Mouse (Mus musculus): ENCODE data around the gene Rasl11a. TPM values are rescaled to one million over a fixed set of nuclear protein-coding genes. Genes with fewer than 3 reads are reported as not detected.
"Not testable (repeated sequence)": the region's sequence is repeated elsewhere in the genome, so short reads cannot be mapped to it uniquely, and the experiment has no call there.

The Rasl11a gene
- polyA plus RNA-seq, 1 experiment from 2014 or later: 23.0 TPM

GRCm38 (mm10) chr5:146867946-146868314 lies 23.1 kb downstream of the Rasl11a start:
- Histone ChIP-seq H3K9me3 (ENCODE audit: control insufficient read depth, low read length) (no peaks in the 10 kb centered on the region), H3K4me1 (ENCODE audit: control insufficient read depth, insufficient read depth, low read length) (no peaks in the 10 kb centered on the region), H3K4me2 (ENCODE audit: low read depth) (no peak overlapping the region; the same call in 1 of the 2 replicates), H3K27ac (ENCODE audit: low read depth, low read length) (no peak overlapping the region), H3K9ac (ENCODE audit: low read length) (no peak overlapping the region), H3K4me3 (ENCODE audit: low read depth, low read length) (no peak overlapping the region), H3K27me3 (ENCODE audit: control insufficient read depth, insufficient read depth, low read length) (no peaks in the 10 kb centered on the region), H3K36me3 (ENCODE audit: control insufficient read depth, insufficient read depth, low read length) (no peaks in the 10 kb centered on the region)
- no peak for DNase-seq (ENCODE audit: low spot score)
- no peak for ATAC-seq (ENCODE audit: insufficient read depth, low FRiP score, low TSS enrichment)
- WGBS: 19% methylated on average over 4 of the region's 4 CpGs

DNA sequence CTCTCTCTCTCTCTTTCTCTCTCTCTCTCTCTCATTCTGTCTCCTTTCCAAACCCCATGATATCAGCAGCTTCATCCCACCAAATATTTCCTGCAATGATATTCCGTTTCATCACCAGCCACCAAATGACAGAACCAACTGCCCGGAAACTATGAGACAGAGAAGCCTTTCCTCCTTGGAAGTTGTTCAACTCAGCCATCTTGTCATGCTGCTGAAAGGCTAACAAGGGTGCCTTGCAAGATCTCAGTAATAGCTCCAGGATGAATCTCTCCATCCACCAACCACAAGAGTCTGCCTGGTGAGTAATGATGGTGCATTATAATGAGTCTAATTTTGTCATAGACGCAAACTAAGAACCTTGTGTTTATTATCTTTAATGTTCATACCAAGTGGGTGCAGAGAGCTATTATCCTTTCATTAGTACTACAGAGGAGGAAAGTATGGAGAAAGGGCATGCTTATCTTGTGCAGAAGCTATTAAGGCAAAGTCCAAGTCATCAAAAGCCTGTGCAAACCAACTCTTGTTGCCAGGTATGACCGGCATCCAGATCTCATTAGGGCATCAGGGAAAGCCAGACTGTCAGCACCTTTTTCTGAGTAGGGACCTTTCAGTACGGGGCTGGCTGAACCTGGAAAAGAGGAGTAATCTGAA lies 28.2 kb downstream of the Rasl11a start:
- H3K9ac ChIP-seq (ENCODE audit: low read length): no peak overlapping the region
- DNase-seq (ENCODE audit: low spot score) (no peak), ATAC-seq (ENCODE audit: insufficient read depth, low FRiP score, low TSS enrichment) (no peak)
- H3K4me2 ChIP-seq (ENCODE audit: low read depth): no peak overlapping the region
- no peak overlapping the region for H3K27ac ChIP-seq (ENCODE audit: low read depth, low read length)
- H3K9me3 ChIP-seq (ENCODE audit: control insufficient read depth, low read length): no peaks in the 10 kb centered on the region
- H3K36me3 ChIP-seq (ENCODE audit: control insufficient read depth, insufficient read depth, low read length): no peaks in the 10 kb centered on the region
- 91% methylated on average over 5 of the region's 5 CpGs for WGBS
- no peaks in the 10 kb centered on the region for H3K4me1 ChIP-seq (ENCODE audit: control insufficient read depth, insufficient read depth, low read length)
- H3K4me3 ChIP-seq (ENCODE audit: low read depth, low read length): no peak overlapping the region
- no peaks in the 10 kb centered on the region for H3K27me3 ChIP-seq (ENCODE audit: control insufficient read depth, insufficient read depth, low read length)

DNA sequence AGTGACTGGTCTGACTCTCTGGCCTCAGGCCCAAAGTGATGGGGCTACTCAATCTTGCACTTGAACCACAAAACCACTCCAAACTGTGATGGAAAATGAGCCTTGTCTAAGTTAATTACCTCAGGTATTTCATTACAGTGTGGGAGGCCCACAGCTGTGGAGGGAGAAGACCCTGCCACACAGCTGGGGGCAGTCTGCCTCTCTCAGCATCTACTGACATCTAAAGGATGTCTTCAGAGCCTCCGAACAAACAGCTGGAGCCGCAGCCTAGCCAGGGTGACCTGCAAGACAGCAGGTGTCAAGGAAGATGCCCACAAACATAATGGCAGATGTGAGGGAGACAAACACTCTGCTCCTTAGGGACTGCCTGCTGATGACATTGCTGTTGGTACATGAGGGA lies 31.2 kb downstream of the Rasl11a start:
- no peaks in the 10 kb centered on the region for H3K36me3 ChIP-seq (ENCODE audit: control insufficient read depth, insufficient read depth, low read length)
- 74% methylated on average over 2 of the region's 2 CpGs for WGBS

DNA sequence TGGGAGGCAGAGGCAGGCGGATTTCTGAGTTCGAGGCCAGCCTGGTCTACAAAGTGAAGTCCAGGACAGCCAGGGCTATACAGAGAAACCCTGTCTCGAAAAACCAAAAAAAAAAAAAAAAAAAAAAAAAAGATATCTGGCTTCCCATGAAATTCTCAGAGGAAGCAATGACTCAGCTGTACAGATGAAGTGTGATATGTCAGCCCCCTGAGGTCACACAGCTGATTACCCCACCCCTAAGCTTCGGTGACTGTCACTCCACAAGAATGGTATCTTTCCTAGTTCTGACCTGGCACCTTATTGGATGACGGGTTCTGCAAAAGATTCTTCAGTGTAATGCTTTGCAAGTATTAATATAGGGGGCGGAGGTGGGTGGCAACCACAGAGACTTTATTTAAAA lies 33.0 kb downstream of the Rasl11a start:
- not testable (repeated sequence) for H3K4me2 ChIP-seq (ENCODE audit: low read depth); H3K4me1 ChIP-seq (ENCODE audit: control insufficient read depth, insufficient read depth, low read length); DNase-seq (ENCODE audit: low spot score); H3K27ac ChIP-seq (ENCODE audit: low read depth, low read length); H3K9me3 ChIP-seq (ENCODE audit: control insufficient read depth, low read length); H3K4me3 ChIP-seq (ENCODE audit: low read depth, low read length); ATAC-seq (ENCODE audit: insufficient read depth, low FRiP score, low TSS enrichment); H3K27me3 ChIP-seq (ENCODE audit: control insufficient read depth, insufficient read depth, low read length); H3K9ac ChIP-seq (ENCODE audit: low read length); H3K36me3 ChIP-seq (ENCODE audit: control insufficient read depth, insufficient read depth, low read length)
- 81% methylated on average over 5 of the region's 6 CpGs for WGBS

More for the DNA sequence above, 31.2 kb downstream of the Rasl11a start:
- H3K4me2 ChIP-seq (ENCODE audit: low read depth): no peak overlapping the region
- no peak for DNase-seq (ENCODE audit: low spot score)
- no peak overlapping the region for H3K27ac ChIP-seq (ENCODE audit: low read depth, low read length)
- no peaks in the 10 kb centered on the region for H3K9me3 ChIP-seq (ENCODE audit: control insufficient read depth, low read length)
- no peak for ATAC-seq (ENCODE audit: insufficient read depth, low FRiP score, low TSS enrichment)
- H3K4me3 ChIP-seq (ENCODE audit: low read depth, low read length): no peak overlapping the region
- no peaks in the 10 kb centered on the region for H3K27me3 ChIP-seq (ENCODE audit: control insufficient read depth, insufficient read depth, low read length)
- H3K9ac ChIP-seq (ENCODE audit: low read length): no peak overlapping the region
- H3K4me1 ChIP-seq (ENCODE audit: control insufficient read depth, insufficient read depth, low read length): no peaks in the 10 kb centered on the region

DNA sequence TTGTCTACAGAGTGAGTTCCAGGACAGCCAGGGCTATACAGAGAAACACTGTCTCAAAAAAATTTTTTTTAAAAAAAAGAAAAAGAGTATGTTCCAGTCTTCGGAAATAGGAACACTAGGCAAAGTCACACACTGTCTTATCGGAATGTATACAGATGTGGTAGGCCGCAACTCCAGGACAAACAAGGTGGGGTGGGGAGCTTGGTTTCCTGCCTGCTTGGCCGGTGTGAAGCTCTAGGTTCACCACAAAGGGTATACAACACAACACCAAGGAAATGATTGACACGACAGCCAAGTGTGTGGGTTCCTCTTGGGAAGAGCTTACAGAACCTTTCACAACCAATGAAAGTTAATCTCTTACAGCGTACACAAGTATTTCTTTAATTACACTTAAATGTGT lies 37.4 kb downstream of the Rasl11a start:
- Histone ChIP-seq H3K27ac (ENCODE audit: low read depth, low read length) (no peak overlapping the region), H3K9ac (ENCODE audit: low read length) (no peak overlapping the region), H3K9me3 (ENCODE audit: control insufficient read depth, low read length) (no peaks in the 10 kb centered on the region), H3K4me2 (ENCODE audit: low read depth) (no peak overlapping the region), H3K4me1 (ENCODE audit: control insufficient read depth, insufficient read depth, low read length) (no peaks in the 10 kb centered on the region), H3K4me3 (ENCODE audit: low read depth, low read length) (no peak overlapping the region), H3K27me3 (ENCODE audit: control insufficient read depth, insufficient read depth, low read length) (no peaks in the 10 kb centered on the region), H3K36me3 (ENCODE audit: control insufficient read depth, insufficient read depth, low read length) (no peaks in the 10 kb centered on the region)
- no peak for DNase-seq (ENCODE audit: low spot score)
- ATAC-seq (ENCODE audit: insufficient read depth, low FRiP score, low TSS enrichment): no peak
- 92% methylated on average over 6 of the region's 6 CpGs for WGBS

DNA sequence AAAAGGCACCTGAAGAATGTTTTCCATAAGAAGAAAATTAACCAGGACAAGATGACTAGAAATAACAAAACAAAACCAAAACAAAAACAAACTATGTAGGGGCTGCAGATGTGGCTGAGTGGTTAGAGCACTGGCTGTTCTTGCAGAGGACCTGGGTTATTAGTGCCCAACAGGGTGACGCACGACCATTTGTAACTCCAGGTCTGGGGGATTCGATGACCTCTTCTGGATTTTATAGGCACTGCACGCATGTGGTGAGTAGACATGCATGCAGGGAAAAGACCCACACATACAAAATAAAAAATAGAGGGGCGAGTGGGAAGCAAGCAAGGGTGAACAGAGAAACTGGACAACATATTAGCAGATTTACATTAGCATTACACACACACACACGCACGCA lies 38.2 kb downstream of the Rasl11a start:
- DNase-seq (ENCODE audit: low spot score): no peak
- 73% methylated on average over 7 of the region's 7 CpGs for WGBS
- Histone ChIP-seq H3K4me2 (ENCODE audit: low read depth) (no peak overlapping the region), H3K27ac (ENCODE audit: low read depth, low read length) (no peak overlapping the region), H3K27me3 (ENCODE audit: control insufficient read depth, insufficient read depth, low read length) (no peaks in the 10 kb centered on the region), H3K4me3 (ENCODE audit: low read depth, low read length) (no peak overlapping the region), H3K9ac (ENCODE audit: low read length) (no peak overlapping the region), H3K36me3 (ENCODE audit: control insufficient read depth, insufficient read depth, low read length) (no peaks in the 10 kb centered on the region), H3K9me3 (ENCODE audit: control insufficient read depth, low read length) (no peaks in the 10 kb centered on the region), H3K4me1 (ENCODE audit: control insufficient read depth, insufficient read depth, low read length) (no peaks in the 10 kb centered on the region)
- no peak for ATAC-seq (ENCODE audit: insufficient read depth, low FRiP score, low TSS enrichment)

DNA sequence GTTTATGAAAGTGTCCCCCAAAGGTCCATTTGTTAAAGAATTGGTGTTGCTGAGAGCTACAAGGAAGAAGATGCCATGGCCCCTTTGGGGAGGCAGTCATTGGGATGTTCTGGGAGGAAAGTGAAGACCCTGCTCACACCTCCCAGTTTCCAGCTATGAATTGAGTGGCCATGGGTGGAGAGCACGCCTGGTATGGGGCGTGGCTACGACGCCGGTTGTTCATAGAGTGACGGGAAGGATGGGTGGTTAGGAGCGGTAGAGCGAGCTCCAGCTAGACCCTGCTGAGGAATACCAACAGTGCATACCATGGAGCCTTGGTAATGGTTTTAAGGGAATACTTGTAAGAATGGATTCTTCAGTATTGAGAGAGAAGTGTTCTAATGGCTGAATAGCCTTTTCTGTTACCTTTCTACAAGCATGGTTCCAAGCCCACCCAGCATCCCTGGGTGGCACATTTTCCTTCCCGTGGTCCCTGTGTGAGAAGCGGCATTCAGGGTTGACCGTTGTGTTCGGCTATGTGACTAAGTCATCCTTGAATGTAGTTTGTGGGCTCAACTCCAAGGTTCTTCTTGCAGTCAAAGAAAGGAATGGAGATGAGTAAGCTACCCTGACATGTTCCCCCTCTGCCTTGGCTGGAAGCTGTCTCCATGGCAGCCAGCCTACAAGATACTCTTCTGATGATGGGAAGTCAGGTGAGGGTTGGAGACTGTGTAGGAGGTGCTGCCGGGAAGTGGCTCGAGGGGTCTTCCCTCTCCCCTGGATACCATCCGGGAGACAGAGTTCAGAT lies 38.8 kb downstream of the Rasl11a start:
- Histone ChIP-seq H3K27me3 (ENCODE audit: control insufficient read depth, insufficient read depth, low read length) (no peaks in the 10 kb centered on the region), H3K9me3 (ENCODE audit: control insufficient read depth, low read length) (no peaks in the 10 kb centered on the region), H3K4me1 (ENCODE audit: control insufficient read depth, insufficient read depth, low read length) (no peaks in the 10 kb centered on the region), H3K9ac (ENCODE audit: low read length) (no peak overlapping the region), H3K27ac (ENCODE audit: low read depth, low read length) (no peak overlapping the region), H3K36me3 (ENCODE audit: control insufficient read depth, insufficient read depth, low read length) (no peaks in the 10 kb centered on the region), H3K4me2 (ENCODE audit: low read depth) (no peak overlapping the region), H3K4me3 (ENCODE audit: low read depth, low read length) (no peak overlapping the region)
- DNase-seq (ENCODE audit: low spot score) (no peak), ATAC-seq (ENCODE audit: insufficient read depth, low FRiP score, low TSS enrichment) (no peak)
- WGBS: 89% methylated on average over 15 of the region's 15 CpGs

DNA sequence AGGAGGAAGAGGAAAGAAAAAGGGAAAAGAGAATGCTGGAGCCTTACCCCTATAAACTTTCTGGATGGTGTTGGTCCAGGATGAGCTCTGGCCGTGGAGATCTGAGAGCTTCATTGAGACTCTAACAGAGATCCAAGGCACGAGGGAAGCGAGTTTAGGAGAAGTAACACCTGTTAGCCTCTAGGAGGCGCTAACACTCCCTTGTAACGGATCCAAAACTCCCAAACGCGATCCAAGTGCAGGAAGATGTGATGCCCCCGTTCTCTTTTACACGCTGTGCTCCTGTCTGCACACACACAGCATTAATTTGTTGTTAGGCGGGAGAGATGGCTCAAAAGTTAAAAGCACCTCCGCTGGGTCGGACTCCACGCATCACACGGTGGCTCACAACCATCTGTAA lies 46.3 kb downstream of the Rasl11a start:
- no peak overlapping the region for H3K9ac ChIP-seq (ENCODE audit: low read length)
- ATAC-seq (ENCODE audit: insufficient read depth, low FRiP score, low TSS enrichment): no peak
- H3K4me1 ChIP-seq (ENCODE audit: control insufficient read depth, insufficient read depth, low read length): no peaks in the 10 kb centered on the region
- 15% methylated on average over 14 of the region's 14 CpGs for WGBS
- peak; percentile 54 for DNase-seq (ENCODE audit: low spot score)
- H3K27ac ChIP-seq (ENCODE audit: low read depth, low read length): no peak overlapping the region
- no peaks in the 10 kb centered on the region for H3K36me3 ChIP-seq (ENCODE audit: control insufficient read depth, insufficient read depth, low read length)
- H3K27me3 ChIP-seq (ENCODE audit: control insufficient read depth, insufficient read depth, low read length): no peaks in the 10 kb centered on the region
- no peak overlapping the region for H3K4me3 ChIP-seq (ENCODE audit: low read depth, low read length)
- no peaks in the 10 kb centered on the region for H3K9me3 ChIP-seq (ENCODE audit: control insufficient read depth, low read length)
- H3K4me2 ChIP-seq (ENCODE audit: low read depth): 0 out of 2 replicates have a peak overlapping the region, but pooled peaks have one; percentile 14

- WGBS: 88% methylated on average over 4 of the region's 4 CpGs
- Histone ChIP-seq H3K4me2 (ENCODE audit: low read depth) (no peak overlapping the region), H3K4me1 (ENCODE audit: control insufficient read depth, insufficient read depth, low read length) (no peaks in the 10 kb centered on the region), H3K9me3 (ENCODE audit: control insufficient read depth, low read length) (no peaks in the 10 kb centered on the region), H3K27me3 (ENCODE audit: control insufficient read depth, insufficient read depth, low read length) (no peaks in the 10 kb centered on the region), H3K9ac (ENCODE audit: low read length) (no peak overlapping the region), H3K27ac (ENCODE audit: low read depth, low read length) (no peak overlapping the region), H3K36me3 (ENCODE audit: control insufficient read depth, insufficient read depth, low read length) (no peaks in the 10 kb centered on the region), H3K4me3 (ENCODE audit: low read depth, low read length) (no peak overlapping the region)
- no peak for DNase-seq (ENCODE audit: low spot score)
- no peak for ATAC-seq (ENCODE audit: insufficient read depth, low FRiP score, low TSS enrichment)
These were observed 48.0 kb downstream of the Rasl11a start for GRCm38 (mm10) chr5:146892904-146893303.

All from neural tube, embryonic 11.5 days (tissue).